8 mouse cellular contexts compared by ENCODE assay signal in genomic region chr6:134036491-134036911, GRCm38 (mm10). TPM values are rescaled to one million over a fixed set of nuclear protein-coding genes. Genes with fewer than 3 reads are reported as not detected.
DNase-seq lines count a peak whose midpoint lies in the region; ATAC-seq and TF ChIP-seq lines count a peak whose summit lies in the region.

No protein-coding gene starts in this region.

- H3K9me3 ChIP-seq in heart, embryonic 16.5 days (replicated peaks; ENCODE audit: control insufficient read depth, low read length), result no peaks in the 10 kb centered on the region
- no peaks in the 10 kb centered on the region for H3K9me3 ChIP-seq in ES-Bruce4 (replicated peaks; ENCODE audit: control insufficient read depth, insufficient read depth, low read length, poor library complexity, severe bottlenecking)
- no peaks in the 10 kb centered on the region for H3K9me3 ChIP-seq in forebrain, embryonic 13.5 days (replicated peaks)
- no peaks in the 10 kb centered on the region for H3K9me3 ChIP-seq in liver, postnatal 0 days (ENCODE audit: low read length)

- H3K27me3 ChIP-seq in heart, embryonic 16.5 days (ENCODE audit: control insufficient read depth, insufficient read depth, low read length), result no peaks in the 10 kb centered on the region
- H3K27me3 ChIP-seq in ES-Bruce4 (ENCODE audit: control insufficient read depth, insufficient read depth, low read length, poor library complexity, severe bottlenecking), result no peaks in the 10 kb centered on the region
- H3K27me3 ChIP-seq in forebrain, embryonic 13.5 days, result no peaks in the 10 kb centered on the region
- H3K27me3 ChIP-seq in liver, postnatal 0 days (ENCODE audit: insufficient read depth, low read length), result no peaks in the 10 kb centered on the region

- no peak for ATAC-seq in heart, embryonic 16.5 days (replicated peaks; ENCODE audit: extremely low read depth, insufficient read depth, low FRiP score)
- ATAC-seq in forebrain, embryonic 13.5 days, result no peak
- ATAC-seq in liver, postnatal 0 days, result no peak

- H3K36me3 ChIP-seq in heart, embryonic 16.5 days (ENCODE audit: control insufficient read depth, insufficient read depth), result no peaks in the 10 kb centered on the region
- H3K36me3 ChIP-seq in ES-Bruce4 (ENCODE audit: control insufficient read depth, insufficient read depth, low read length, poor library complexity, severe bottlenecking), result no peaks in the 10 kb centered on the region
- no peaks in the 10 kb centered on the region for H3K36me3 ChIP-seq in forebrain, embryonic 13.5 days (ENCODE audit: poor library complexity, severe bottlenecking)
- H3K36me3 ChIP-seq in liver, postnatal 0 days (replicated peaks; ENCODE audit: insufficient read depth, low read length), result no peaks in the 10 kb centered on the region

- H3K27ac ChIP-seq in heart, embryonic 16.5 days (ENCODE audit: low read length), result peak overlapping the region; percentile 100
- peak overlapping the region; percentile 21; the same call in 1 of the 2 replicates for H3K27ac ChIP-seq in ES-Bruce4 (ENCODE audit: insufficient read depth, low read length)
- H3K27ac ChIP-seq in forebrain, embryonic 13.5 days, result peak overlapping the region; percentile 100
- H3K27ac ChIP-seq in liver, postnatal 0 days (ENCODE audit: low read depth), result peak overlapping the region; percentile 97

- TF ChIP-seq EP300 in ES-Bruce4 (IDR thresholded peaks at IDR 0.05; ENCODE audit: insufficient read depth, low read depth, low read length), result no peak
- no peak for TF ChIP-seq EP300 in liver, postnatal 0 days (IDR thresholded peaks at IDR 0.05; ENCODE audit: low read depth)

- no peak for DNase-seq in heart, postnatal 36 days
- DNase-seq in liver, postnatal 0 days, result no peak
- no peak for DNase-seq in frontal cortex, postnatal 36 days (ENCODE audit: low spot score in 2 of 2)
- no peak for DNase-seq in left cerebral cortex, postnatal 10 days (ENCODE audit: extremely low spot score in 1 of 2, low spot score in 2 of 2)
- no peak for DNase-seq in cerebellum, adult 8-10 months

- H3K4me2 ChIP-seq in heart, embryonic 16.5 days (ENCODE audit: low read depth, low read length), result peak overlapping the region; percentile 63
- H3K4me2 ChIP-seq in forebrain, embryonic 13.5 days, result peak overlapping the region; percentile 69
- H3K4me2 ChIP-seq in liver, postnatal 0 days (ENCODE audit: low read depth, low read length), result peak overlapping the region; percentile 77

- H3K4me1 ChIP-seq in heart, embryonic 16.5 days (ENCODE audit: control insufficient read depth, insufficient read depth, low read length), result peaks cover 40% of the 10 kb centered on the region
- peaks cover 5% of the 10 kb centered on the region for H3K4me1 ChIP-seq in ES-Bruce4 (ENCODE audit: control insufficient read depth, insufficient read depth, low read length)
- peaks cover 40% of the 10 kb centered on the region for H3K4me1 ChIP-seq in forebrain, embryonic 13.5 days
- peaks cover 26% of the 10 kb centered on the region for H3K4me1 ChIP-seq in liver, postnatal 0 days (ENCODE audit: insufficient read depth)

- no peak for TF ChIP-seq POLR2A in ES-Bruce4 (IDR thresholded peaks at IDR 0.05; ENCODE audit: insufficient read depth, low read length)

- H3K9ac ChIP-seq in heart, embryonic 16.5 days (ENCODE audit: low read length), result peak overlapping the region; percentile 96
- peak overlapping the region; percentile 94 for H3K9ac ChIP-seq in ES-Bruce4 (ENCODE audit: low read depth, poor library complexity, severe bottlenecking)
- H3K9ac ChIP-seq in forebrain, embryonic 13.5 days, result peak overlapping the region; percentile 98
- peak overlapping the region; percentile 80 for H3K9ac ChIP-seq in liver, postnatal 0 days (replicated peaks)

- H3K4me3 ChIP-seq in heart, embryonic 16.5 days (ENCODE audit: low read length), result peak overlapping the region; percentile 77
- peak overlapping the region; percentile 83 for H3K4me3 ChIP-seq in ES-Bruce4 (ENCODE audit: low read depth, low read length)
- peak overlapping the region; percentile 77 for H3K4me3 ChIP-seq in forebrain, embryonic 13.5 days
- H3K4me3 ChIP-seq in liver, postnatal 0 days (ENCODE audit: low read depth, low read length), result peak overlapping the region; percentile 70

- WGBS in heart, embryonic 16.5 days, result 2% methylated on average over 8 of the region's 8 CpGs
- WGBS in forebrain, embryonic 13.5 days, result 0% methylated on average over 6 of the region's 8 CpGs
- 2% methylated on average over 8 of the region's 8 CpGs for WGBS in liver, postnatal 0 days (ENCODE audit: insufficient replicate concordance)

- no peak for TF ChIP-seq CTCF in ES-Bruce4 (IDR thresholded peaks at IDR 0.05; ENCODE audit: low read depth, low read length)
- no peak for TF ChIP-seq CTCF in liver, postnatal 0 days (IDR thresholded peaks at IDR 0.05; ENCODE audit: low read depth)

- intact Hi-C loops in heart, postnatal 36 days (cut with DNase I), result loop anchor here (2.0 to 5.0 kb wide), 5 partner anchors 51 to 331 kb away; no protein-coding TSS in a partner anchor
- intact Hi-C loops in left cerebral cortex, postnatal 10 days (cut with DNase I), result loop anchor here (5.0 to 10.0 kb wide), 3 partner anchors 116 to 351 kb away; no protein-coding TSS in a partner anchor

RNA-seq across cellular contexts. Expression of gene Etv6, which starts 1.0 kb away (rescaled TPM):
- polyA plus RNA-seq in heart, embryonic 16.5 days (2015; fragmentation: Nextera tagmentation; extraction: Ambion mirVana), result 10.5 and 12.3 TPM in 2 replicates
- total RNA-seq in heart, postnatal 36 days (2021), result 10 to 100 TPM; 11.5 to 15.0 TPM
- 18.1 and 19.9 TPM in 2 replicates for polyA plus RNA-seq in ES-Bruce4 (2011; ENCODE audit: insufficient read depth, insufficient read length, low read depth, missing spikeins)
- polyA plus RNA-seq in forebrain, embryonic 13.5 days (2015; fragmentation: Nextera tagmentation; extraction: Ambion mirVana), result 7.2 and 8.5 TPM in 2 replicates
- 2.6 and 2.7 TPM in 2 replicates for polyA plus RNA-seq in liver, postnatal 0 days (2015; fragmentation: Nextera tagmentation; extraction: Ambion mirVana)
- 10 to 100 TPM; 21.1 to 21.3 TPM for total RNA-seq in left cerebral cortex, postnatal 10 days (2021)

Comparison
In these comparisons a context has a peak if more than half of its experiments do, and no peak if none do; other contexts are left out.
1. H3K27ac ChIP-seq: peak in every context shown above with its lines; median percentile 100 in heart, embryonic 16.5 days; 100 in forebrain, embryonic 13.5 days; 97 in liver, postnatal 0 days; 21 in ES-Bruce4.